Mouse (Mus musculus): ENCODE results near the gene Fbxl8.

Fbxl8 gene

DNA sequence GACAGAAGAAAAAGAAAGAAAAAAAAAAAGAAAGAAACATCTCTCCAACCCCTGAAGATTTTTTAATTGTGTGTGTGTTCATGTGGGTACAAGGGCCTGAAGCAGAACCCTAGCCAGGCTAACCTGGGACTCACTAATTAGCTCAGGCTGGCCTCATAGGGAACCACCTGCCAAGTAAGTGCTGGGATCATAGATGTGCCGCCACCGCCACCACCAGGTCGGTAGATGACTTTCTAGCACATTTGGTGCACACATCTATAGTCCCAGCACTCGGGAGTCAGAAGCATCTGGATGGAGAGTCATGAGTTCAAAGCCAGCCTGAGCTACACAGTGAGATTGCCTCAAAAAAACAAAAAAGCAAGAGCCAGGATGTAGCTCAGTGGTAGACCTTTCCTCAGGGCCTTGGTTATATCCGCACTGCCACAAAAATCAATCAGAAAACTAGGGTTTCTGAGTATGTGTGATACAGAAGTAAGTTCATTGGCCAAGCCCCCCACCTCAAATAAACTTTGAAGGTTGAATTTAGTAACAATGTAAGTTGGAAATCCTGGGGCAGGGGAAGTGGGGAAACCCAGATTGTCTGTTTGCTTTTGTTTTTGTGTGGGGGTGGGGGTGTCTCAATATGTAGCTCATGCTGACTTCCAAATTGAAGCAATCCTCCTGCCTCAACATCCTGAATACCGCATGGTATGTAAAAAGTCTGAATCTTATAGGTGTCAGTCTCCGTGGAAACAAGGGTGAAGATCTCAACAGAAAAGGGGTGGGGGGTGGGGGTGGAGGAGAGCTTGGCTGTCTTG is 6.9 kb upstream of the Fbxl8 start:
- DNase-seq (ENCODE audit: low read depth, low spot score): no peak

GRCm38 (mm10) chr8:105258911-105259720 is 5.3 kb upstream of the Fbxl8 start:
- no peak for DNase-seq (ENCODE audit: low read depth, low spot score)

DNA sequence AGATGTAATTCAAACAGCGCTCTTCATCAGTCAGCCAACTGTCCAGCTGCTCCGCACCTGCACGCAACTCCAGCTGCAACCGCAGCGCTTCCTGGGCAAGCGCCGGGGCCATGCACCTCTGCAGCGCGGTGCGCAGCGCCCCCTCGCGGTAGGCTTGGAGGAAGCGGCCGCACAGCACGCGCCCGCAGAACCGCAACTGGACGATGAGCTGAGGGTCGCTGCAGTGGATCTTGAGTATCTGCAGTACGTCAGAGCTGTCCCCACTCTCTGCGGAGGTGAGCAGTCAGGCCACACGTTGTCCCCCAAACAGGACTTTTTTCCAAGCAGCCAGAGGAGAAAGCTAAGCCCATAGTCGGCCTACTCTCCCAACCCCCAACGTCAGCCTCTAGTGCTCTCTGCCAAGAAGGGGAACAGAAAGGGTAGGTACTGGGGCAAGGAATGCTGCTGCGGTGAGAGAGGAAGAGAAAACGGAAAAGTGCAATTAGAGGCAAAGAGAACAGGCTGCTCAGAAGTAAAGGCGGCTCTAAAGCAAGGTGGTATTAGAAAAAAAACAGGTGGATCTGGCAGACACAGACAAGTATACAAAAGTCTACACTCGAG is 4.6 kb upstream of the Fbxl8 start:
- peak; percentile 59 for DNase-seq (ENCODE audit: low read depth, low spot score)

- no peak for DNase-seq (ENCODE audit: low read depth, low spot score)
These were observed 3.9 kb upstream of the Fbxl8 start for GRCm38 (mm10) chr8:105260371-105261099.

DNA sequence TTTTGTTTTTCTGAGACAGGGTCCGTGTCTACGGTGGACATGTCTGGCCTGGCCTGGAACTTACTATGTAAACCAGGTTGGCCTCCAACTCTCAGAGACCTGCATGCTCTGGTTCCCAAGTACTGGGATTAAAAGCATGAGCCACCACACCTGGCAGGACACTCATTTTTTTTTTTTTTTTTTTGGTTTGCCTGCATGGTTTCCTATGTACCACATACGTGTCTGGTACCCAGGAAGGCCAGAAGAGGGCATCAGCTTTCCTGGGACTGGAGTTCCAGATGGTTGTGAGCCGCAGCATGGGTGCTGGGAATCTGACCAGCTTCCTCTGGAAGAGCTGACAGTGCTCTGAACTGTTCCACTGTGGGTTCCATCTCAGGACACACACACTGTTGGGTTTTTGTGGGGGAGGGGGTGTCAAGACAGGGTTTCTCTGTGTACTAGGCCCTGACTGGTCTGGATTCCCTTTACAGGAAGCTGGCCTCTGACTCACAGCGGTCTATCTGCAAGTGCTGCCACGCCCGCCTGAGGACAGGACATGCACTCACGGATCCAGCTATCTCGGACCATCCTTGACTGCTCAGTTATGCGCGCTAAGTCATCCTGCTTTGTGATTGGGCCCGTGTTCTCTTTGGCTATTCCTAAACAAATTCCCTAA is 3.0 kb upstream of the Fbxl8 start:
- DNase-seq (ENCODE audit: low read depth, low spot score): no peak

- no peak for DNase-seq (ENCODE audit: low read depth, low spot score)
These were observed 1.1 kb upstream of the Fbxl8 start for GRCm38 (mm10) chr8:105263244-105263912.

GRCm38 (mm10) chr8:105265128-105265527 is 680 bp downstream of the Fbxl8 start:
- DNase-seq (ENCODE audit: low read depth, low spot score): no peak

DNA sequence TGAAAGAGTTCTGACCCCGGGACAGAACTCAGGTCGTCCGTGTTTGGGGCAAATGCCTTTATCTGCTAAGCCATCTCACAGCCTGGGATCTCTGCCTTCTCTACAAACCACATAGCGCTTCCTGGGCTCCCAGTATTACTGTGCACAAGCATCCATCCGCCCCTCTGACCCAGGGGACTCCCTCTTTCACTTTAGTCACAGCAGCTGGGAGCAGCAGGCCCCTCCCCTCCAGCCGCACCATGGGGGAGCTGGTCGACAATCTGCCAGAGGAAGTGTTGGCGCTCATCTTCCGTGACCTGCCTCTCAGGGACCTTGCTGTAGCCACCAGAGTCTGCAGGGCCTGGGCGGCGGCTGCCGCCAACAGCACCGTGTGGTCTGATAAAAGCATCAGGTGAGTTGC is 2.3 kb downstream of the Fbxl8 start:
- DNase-seq (ENCODE audit: low read depth, low spot score): no peak

DNA sequence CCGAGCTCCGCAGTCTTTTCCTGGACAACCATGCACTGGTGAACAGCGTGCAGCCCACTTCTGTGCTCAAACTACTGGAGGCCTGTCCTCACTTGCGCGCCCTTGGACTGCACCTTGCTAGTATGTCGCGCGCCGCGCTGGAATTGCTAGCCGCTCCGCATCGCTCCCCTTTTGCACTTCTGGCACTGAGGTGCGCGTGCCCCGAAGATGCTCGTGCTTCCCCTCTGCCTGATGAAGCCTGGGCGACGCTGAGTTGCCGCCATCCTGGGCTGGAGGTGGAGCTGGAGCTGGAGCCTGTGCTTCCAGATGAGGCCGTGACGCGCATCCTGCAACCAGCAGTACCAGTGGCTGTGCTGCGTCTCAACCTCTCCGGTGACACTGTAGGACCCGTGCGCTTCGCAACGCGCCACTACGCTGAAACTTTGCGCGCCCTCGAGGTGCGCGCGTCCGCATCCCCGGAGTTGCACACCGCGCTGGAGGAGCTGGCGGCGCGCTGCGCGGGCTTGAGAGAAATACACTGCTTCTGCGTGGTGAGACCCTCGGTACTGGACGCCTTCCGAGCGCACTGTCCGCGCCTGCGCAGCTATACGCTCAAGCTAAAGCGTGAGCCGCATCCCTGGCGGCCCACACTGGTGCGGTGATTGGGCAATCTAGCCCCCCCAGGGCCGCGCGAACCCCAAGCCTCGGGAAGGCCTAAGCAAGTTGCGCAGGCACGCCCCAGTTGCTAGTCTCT is 4.1 kb downstream of the Fbxl8 start:
- no peak for DNase-seq (ENCODE audit: low read depth, low spot score)

GRCm38 (mm10) chr8:105269075-105269458 is 4.6 kb downstream of the Fbxl8 start:
- DNase-seq (ENCODE audit: low read depth, low spot score): no peak

GRCm38 (mm10) chr8:105269461-105269947 is 5.1 kb downstream of the Fbxl8 start, which contains the start of gene Hsf4:
Gene Hsf4, plus strand, starts transcription at chr8:105269801.
- no peak for DNase-seq (ENCODE audit: low read depth, low spot score)

DNA sequence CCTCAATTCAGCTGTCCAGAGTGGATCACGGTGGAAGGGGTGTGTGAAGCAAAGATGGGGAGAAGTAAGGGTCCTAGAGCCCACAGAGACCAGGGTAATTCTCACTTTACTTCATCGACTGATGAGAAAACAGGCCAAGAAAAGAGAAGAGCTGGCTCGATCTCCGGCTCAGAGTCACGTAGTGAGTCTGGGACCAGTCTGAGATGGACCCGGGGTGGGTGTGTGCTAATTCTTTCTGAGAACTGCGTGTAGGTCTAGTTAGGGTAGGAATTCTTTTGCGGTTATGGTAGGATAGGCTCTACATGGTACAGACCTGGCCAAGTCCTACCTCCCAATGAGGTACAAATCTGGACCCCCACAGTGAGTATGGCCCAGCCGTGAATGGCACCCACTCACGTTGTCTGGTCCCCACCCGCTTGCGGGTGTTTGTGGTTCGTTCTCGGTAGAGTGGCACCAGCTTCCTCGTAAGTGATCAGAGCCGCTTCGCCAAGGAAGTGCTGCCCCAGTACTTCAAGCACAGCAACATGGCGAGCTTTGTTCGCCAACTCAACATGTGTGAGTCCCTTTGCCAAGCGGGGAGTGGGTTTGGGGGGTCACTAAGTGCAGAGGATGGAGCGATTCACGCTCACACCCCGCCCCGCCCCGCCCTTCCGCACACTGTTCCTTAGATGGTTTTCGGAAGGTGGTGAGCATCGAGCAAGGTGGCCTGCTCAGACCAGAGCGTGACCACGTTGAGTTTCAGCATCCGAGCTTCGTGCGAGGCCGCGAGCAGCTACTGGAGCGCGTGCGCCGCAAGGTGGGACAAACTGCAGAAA is 5.9 kb downstream of the Fbxl8 start:
- DNase-seq (ENCODE audit: low read depth, low spot score): no peak

DNA sequence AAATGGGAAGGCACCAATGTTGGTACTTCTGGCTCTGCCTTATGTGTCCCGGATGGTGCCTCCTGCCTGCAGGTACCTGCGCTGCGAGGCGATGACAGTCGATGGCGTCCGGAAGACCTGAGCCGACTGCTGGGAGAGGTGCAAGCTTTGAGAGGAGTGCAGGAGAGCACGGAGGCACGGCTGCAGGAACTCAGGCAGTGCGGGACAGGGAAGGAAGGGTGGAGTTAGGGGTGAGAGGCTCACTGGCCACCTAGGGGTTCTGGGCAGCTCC is 6.4 kb downstream of the Fbxl8 start:
- DNase-seq (ENCODE audit: low read depth, low spot score): no peak

GRCm38 (mm10) chr8:105275387-105275786 is 10.9 kb downstream of the Fbxl8 start:
- DNase-seq (ENCODE audit: low read depth, low spot score): no peak

- DNase-seq (ENCODE audit: low read depth, low spot score): no peak
These were observed 11.4 kb downstream of the Fbxl8 start, which contains the start of gene Nol3 for GRCm38 (mm10) chr8:105275840-105276239. Gene Nol3, plus strand, starts transcription at chr8:105276140.

- DNase-seq (ENCODE audit: low read depth, low spot score): no peak
These were observed 12.1 kb downstream of the Fbxl8 start for GRCm38 (mm10) chr8:105276292-105277120.

DNA sequence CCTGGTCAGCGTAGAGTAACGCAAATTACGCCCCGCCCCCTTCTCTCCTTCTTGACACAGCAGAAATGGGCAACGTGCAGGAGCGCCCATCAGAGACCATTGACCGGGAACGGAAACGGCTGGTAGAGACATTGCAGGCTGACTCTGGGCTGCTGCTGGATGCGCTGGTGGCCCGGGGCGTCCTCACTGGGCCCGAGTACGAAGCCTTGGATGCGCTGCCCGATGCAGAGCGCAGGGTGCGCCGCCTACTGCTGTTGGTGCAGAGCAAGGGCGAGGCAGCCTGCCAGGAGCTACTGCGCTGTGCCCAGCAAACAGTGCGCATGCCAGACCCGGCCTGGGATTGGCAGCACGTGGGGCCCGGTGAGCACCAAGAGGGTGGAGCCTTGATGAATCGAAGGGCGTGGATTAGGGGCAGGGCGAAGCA is 14.5 kb downstream of the Fbxl8 start:
- no peak for DNase-seq (ENCODE audit: low read depth, low spot score)

GRCm38 (mm10) chr8:105280567-105280966 is 16.1 kb downstream of the Fbxl8 start:
- no peak for DNase-seq (ENCODE audit: low read depth, low spot score)
